9 mouse cellular contexts compared by ENCODE assay signal in genomic region chr14:18263427-18263826, GRCm38 (mm10). TPM values are rescaled to one million over a fixed set of nuclear protein-coding genes. Genes with fewer than 3 reads are reported as not detected.
DNase-seq lines count a peak whose midpoint lies in the region; ATAC-seq lines count a peak whose summit lies in the region.
"Had no signal": no experiment of that assay in that cellular context is flagged by ENCODE, and none has a peak within 500 bp of the region (broad histone marks: within the 10 kb centered on the region; RNA-seq: fewer than 3 reads in every experiment).

No protein-coding gene starts in this region.

- H3K4me3 ChIP-seq in heart, embryonic 13.5 days: no peak overlapping the region
- H3K4me3 ChIP-seq in heart, embryonic 10.5 days: no peak overlapping the region
- no peak overlapping the region for H3K4me3 ChIP-seq in forebrain, embryonic 14.5 days (ENCODE audit: low read depth, low read length)
- H3K4me3 ChIP-seq in limb, embryonic 15.5 days: no peak overlapping the region
- H3K4me3 ChIP-seq: liver, embryonic 15.5 days had no signal

- H3K27ac ChIP-seq in heart, embryonic 13.5 days (replicated peaks): no peak overlapping the region; the same call in 1 of the 2 replicates
- H3K27ac ChIP-seq in heart, embryonic 10.5 days: no peak overlapping the region
- peak overlapping the region; percentile 36; the same call in 1 of the 2 replicates for H3K27ac ChIP-seq in forebrain, embryonic 14.5 days (ENCODE audit: low read depth, low read length)
- H3K27ac ChIP-seq in limb, embryonic 15.5 days: peak overlapping the region; percentile 67; the same call in 1 of the 2 replicates
- H3K27ac ChIP-seq: liver, embryonic 15.5 days had no signal

- H3K27me3 ChIP-seq in heart, embryonic 13.5 days (replicated peaks): no peaks in the 10 kb centered on the region
- H3K27me3 ChIP-seq in heart, embryonic 10.5 days (ENCODE audit: insufficient read depth, poor library complexity, severe bottlenecking): no peaks in the 10 kb centered on the region
- H3K27me3 ChIP-seq in forebrain, embryonic 14.5 days (replicated peaks; ENCODE audit: control insufficient read depth, insufficient read depth, low read length): no peaks in the 10 kb centered on the region
- H3K27me3 ChIP-seq in limb, embryonic 15.5 days: no peaks in the 10 kb centered on the region
- H3K27me3 ChIP-seq: liver, embryonic 15.5 days had no signal

- peak overlapping the region; percentile 17; the same call in 1 of the 2 replicates for H3K9ac ChIP-seq in heart, embryonic 13.5 days
- no peak overlapping the region; the same call in 1 of the 2 replicates for H3K9ac ChIP-seq in forebrain, embryonic 14.5 days (ENCODE audit: low read length)
- H3K9ac ChIP-seq in limb, embryonic 15.5 days: no peak overlapping the region
- H3K9ac ChIP-seq: liver, embryonic 15.5 days had no signal

- peaks cover 3% of the 10 kb centered on the region; the same call in 1 of the 2 replicates for H3K9me3 ChIP-seq in heart, embryonic 13.5 days
- H3K9me3 ChIP-seq in heart, embryonic 10.5 days: no peaks in the 10 kb centered on the region
- no peaks in the 10 kb centered on the region for H3K9me3 ChIP-seq in forebrain, embryonic 14.5 days (replicated peaks; ENCODE audit: control insufficient read depth, low read length)
- no peaks in the 10 kb centered on the region for H3K9me3 ChIP-seq in limb, embryonic 15.5 days
- H3K9me3 ChIP-seq: liver, embryonic 15.5 days had no signal

- DNase-seq in heart, embryonic 10.5 days (ENCODE audit: low spot score): no peak
- DNase-seq in lung, postnatal 36 days: peak; percentile 13
- no peak for DNase-seq in lung, postnatal 4 days
- peak; percentile 90 for DNase-seq in forebrain, embryonic 14.5 days (ENCODE audit: low spot score)
- no peak for DNase-seq in thymus, postnatal 10 days (ENCODE audit: low spot score in 2 of 2)
- DNase-seq in layer of hippocampus, adult 8-10 months (ENCODE audit: low spot score in 2 of 2): no peak

- H3K36me3 ChIP-seq in heart, embryonic 13.5 days: peaks cover 37% of the 10 kb centered on the region
- peaks cover 29% of the 10 kb centered on the region for H3K36me3 ChIP-seq in heart, embryonic 10.5 days
- peaks cover 22% of the 10 kb centered on the region for H3K36me3 ChIP-seq in forebrain, embryonic 14.5 days (ENCODE audit: control insufficient read depth, insufficient read depth, low read length)
- H3K36me3 ChIP-seq in limb, embryonic 15.5 days: peaks cover 16% of the 10 kb centered on the region

- H3K4me2 ChIP-seq in heart, embryonic 13.5 days: no peak overlapping the region; the same call in 1 of the 2 replicates
- no peak overlapping the region for H3K4me2 ChIP-seq in forebrain, embryonic 14.5 days (ENCODE audit: low read length)
- no peak overlapping the region for H3K4me2 ChIP-seq in limb, embryonic 15.5 days
- H3K4me2 ChIP-seq: liver, embryonic 15.5 days had no signal

- no peak for ATAC-seq in heart, embryonic 13.5 days (ENCODE audit: extremely low read depth, insufficient number of reproducible peaks, low FRiP score, low TSS enrichment)
- peak; percentile 92 for ATAC-seq in forebrain, embryonic 14.5 days
- no peak for ATAC-seq in limb, embryonic 15.5 days (ENCODE audit: insufficient number of reproducible peaks, low FRiP score, low TSS enrichment, low read depth)

- 35% methylated on average over 4 of the region's 4 CpGs for WGBS in heart, embryonic 13.5 days
- WGBS in heart, embryonic 10.5 days: 64% methylated on average over 4 of the region's 4 CpGs
- WGBS in forebrain, embryonic 14.5 days: 4% methylated on average over 4 of the region's 4 CpGs
- WGBS in limb, embryonic 15.5 days: 28% methylated on average over 4 of the region's 4 CpGs

- H3K4me1 ChIP-seq in heart, embryonic 13.5 days: peaks cover 14% of the 10 kb centered on the region
- H3K4me1 ChIP-seq in heart, embryonic 10.5 days: no peaks in the 10 kb centered on the region
- H3K4me1 ChIP-seq in forebrain, embryonic 14.5 days (ENCODE audit: control insufficient read depth, insufficient read depth, low read length): peaks cover 6% of the 10 kb centered on the region; the same call in 1 of the 2 replicates
- peaks cover 5% of the 10 kb centered on the region; the same call in 1 of the 2 replicates for H3K4me1 ChIP-seq in limb, embryonic 15.5 days
- H3K4me1 ChIP-seq: liver, embryonic 15.5 days had no signal

RNA-seq across cellular contexts. Expression of gene Nkiras1, which starts 7.5 kb away (rescaled TPM):
- polyA plus RNA-seq in heart, embryonic 13.5 days (2015; fragmentation: Nextera tagmentation; extraction: Ambion mirVana): 17.1 and 20.5 TPM in 2 replicates
- 14.8 and 16.7 TPM in 2 replicates for polyA plus RNA-seq in heart, embryonic 10.5 days (2016; fragmentation: Nextera tagmentation; extraction: Ambion mirVana)
- polyA plus RNA-seq in forebrain, embryonic 14.5 days (2014; fragmentation: Nextera tagmentation; extraction: Ambion mirVana): 28.7 and 34.3 TPM in 2 replicates
- 20.4 and 25.8 TPM in 2 replicates for polyA plus RNA-seq in limb, embryonic 15.5 days (2015; fragmentation: Nextera tagmentation; extraction: Ambion mirVana)
- 10 to 100 TPM; 75.2 to 80.1 (median 77.3) TPM for total RNA-seq in layer of hippocampus, adult 8-10 months (2022)

RNA-seq across cellular contexts. Expression of gene Rpl15, which starts 7.8 kb away (rescaled TPM):
- 267 and 295 TPM in 2 replicates for polyA plus RNA-seq in heart, embryonic 13.5 days (2015; fragmentation: Nextera tagmentation; extraction: Ambion mirVana)
- 332 and 406 TPM in 2 replicates for polyA plus RNA-seq in heart, embryonic 10.5 days (2016; fragmentation: Nextera tagmentation; extraction: Ambion mirVana)
- 374 and 464 TPM in 2 replicates for polyA plus RNA-seq in forebrain, embryonic 14.5 days (2014; fragmentation: Nextera tagmentation; extraction: Ambion mirVana)
- polyA plus RNA-seq in limb, embryonic 15.5 days (2015; fragmentation: Nextera tagmentation; extraction: Ambion mirVana): 314 and 405 TPM in 2 replicates
- total RNA-seq in layer of hippocampus, adult 8-10 months (2022): 100 to 1,000 TPM; 372 to 456 (median 407) TPM

RNA-seq across cellular contexts. Expression of gene Nr1d2, which starts 24.5 kb away (rescaled TPM):
- polyA plus RNA-seq in heart, embryonic 13.5 days (2015; fragmentation: Nextera tagmentation; extraction: Ambion mirVana): 10.0 and 10.9 TPM in 2 replicates
- 5.4 and 8.8 TPM in 2 replicates for polyA plus RNA-seq in heart, embryonic 10.5 days (2016; fragmentation: Nextera tagmentation; extraction: Ambion mirVana)
- 6.7 and 7.1 TPM in 2 replicates for polyA plus RNA-seq in forebrain, embryonic 14.5 days (2014; fragmentation: Nextera tagmentation; extraction: Ambion mirVana)
- 6.2 TPM in 2 replicates for polyA plus RNA-seq in limb, embryonic 15.5 days (2015; fragmentation: Nextera tagmentation; extraction: Ambion mirVana)
- 10 to 100 TPM; 76.6 to 89.5 (median 81.7) TPM for total RNA-seq in layer of hippocampus, adult 8-10 months (2022)

Comparison
In these comparisons a context has a peak if more than half of its experiments do, and no peak if none do; other contexts are left out.
1. DNase-seq: peak in lung, postnatal 36 days (single experiment) and forebrain, embryonic 14.5 days (single experiment); none in heart, embryonic 10.5 days (single experiment), lung, postnatal 4 days (0 of 2), thymus, postnatal 10 days (0 of 2) and layer of hippocampus, adult 8-10 months (0 of 2).
2. H3K27ac ChIP-seq: peak in forebrain, embryonic 14.5 days (single experiment) and limb, embryonic 15.5 days (single experiment); none in heart, embryonic 13.5 days (single experiment) and heart, embryonic 10.5 days (single experiment).